ENCODE assay signal across 8 mouse cellular contexts in the genomic region with DNA sequence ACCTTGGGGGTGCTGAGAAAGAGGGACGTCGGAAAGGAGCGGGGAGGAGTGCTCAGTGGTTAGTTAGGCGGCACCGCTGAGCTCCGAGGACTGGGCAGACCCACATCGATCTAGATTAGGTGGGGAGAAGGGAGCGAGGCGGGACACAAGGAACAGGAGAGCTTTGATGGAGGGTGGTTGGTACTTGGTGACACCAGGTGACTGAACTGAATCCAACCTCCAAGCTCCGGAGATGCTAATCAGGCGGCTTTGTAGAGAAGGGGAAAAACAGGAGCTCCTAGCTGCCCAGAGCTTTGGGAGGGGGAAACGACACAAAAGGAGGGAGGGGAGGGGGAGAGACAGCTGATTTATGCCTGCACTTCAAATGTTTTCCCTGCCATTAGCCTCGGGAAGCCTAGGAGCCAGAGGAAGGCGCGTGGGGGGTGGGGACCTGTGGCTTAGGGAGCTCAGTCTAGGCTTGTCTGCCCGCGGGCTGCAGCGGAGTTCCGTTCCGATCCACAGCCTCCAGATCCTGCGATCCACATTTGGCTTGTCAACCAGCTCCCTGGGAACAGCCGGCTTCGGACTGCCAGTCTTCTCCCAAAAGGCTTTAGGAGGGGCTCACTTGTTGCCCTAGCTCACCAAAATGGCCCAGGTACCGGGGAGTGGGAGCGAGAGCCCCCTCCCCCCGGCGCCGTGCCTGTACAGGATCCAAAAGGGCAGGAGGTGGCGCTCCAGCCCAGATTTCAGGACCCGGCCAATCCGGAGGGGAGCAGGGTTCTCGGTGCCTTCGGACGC. TPM values are rescaled to one million over a fixed set of nuclear protein-coding genes. Genes with fewer than 3 reads are reported as not detected.
A peak's percentile ranks its signal among the peaks of the same experiment; 100 is the strongest.
DNase-seq lines count a peak whose midpoint lies in the region; ATAC-seq lines count a peak whose summit lies in the region.

No protein-coding gene starts in this region.

- WGBS in embryonic facial prominence, embryonic 11.5 days = under 1% methylated on average over 33 of the region's 34 CpGs
- WGBS in hindbrain, embryonic 12.5 days = under 1% methylated on average over 33 of the region's 34 CpGs
- WGBS in midbrain, embryonic 16.5 days = 2% methylated on average over 34 of the region's 34 CpGs

- peak overlapping the region; percentile 82 for H3K4me2 ChIP-seq in embryonic facial prominence, embryonic 11.5 days (ENCODE audit: low read depth, low read length)
- H3K4me2 ChIP-seq in hindbrain, embryonic 12.5 days (replicated peaks) = peak overlapping the region; percentile 67
- H3K4me2 ChIP-seq in midbrain, embryonic 16.5 days (ENCODE audit: low read length) = peak overlapping the region; percentile 92

- no peaks in the 10 kb centered on the region for H3K9me3 ChIP-seq in embryonic facial prominence, embryonic 11.5 days (replicated peaks; ENCODE audit: control insufficient read depth, low read length)
- H3K9me3 ChIP-seq in hindbrain, embryonic 12.5 days (replicated peaks) = no peaks in the 10 kb centered on the region
- no peaks in the 10 kb centered on the region for H3K9me3 ChIP-seq in midbrain, embryonic 16.5 days (replicated peaks; ENCODE audit: control insufficient read depth, low read length, poor library complexity, severe bottlenecking)

- H3K36me3 ChIP-seq in embryonic facial prominence, embryonic 11.5 days (replicated peaks; ENCODE audit: control insufficient read depth, insufficient read depth, low read depth, low read length) = no peaks in the 10 kb centered on the region
- H3K36me3 ChIP-seq in hindbrain, embryonic 12.5 days = no peaks in the 10 kb centered on the region
- H3K36me3 ChIP-seq in midbrain, embryonic 16.5 days (ENCODE audit: control insufficient read depth, insufficient read depth, low read length) = no peaks in the 10 kb centered on the region

- intact Hi-C loops in left cerebral cortex, postnatal 36 days (cut with DNase I) = no loop called here

- peaks cover 7% of the 10 kb centered on the region for H3K4me1 ChIP-seq in embryonic facial prominence, embryonic 11.5 days (ENCODE audit: control insufficient read depth, insufficient read depth, low read length)
- H3K4me1 ChIP-seq in hindbrain, embryonic 12.5 days = peaks cover 43% of the 10 kb centered on the region
- H3K4me1 ChIP-seq in midbrain, embryonic 16.5 days (ENCODE audit: control insufficient read depth, insufficient read depth, low read length) = peaks cover 34% of the 10 kb centered on the region

- H3K9ac ChIP-seq in embryonic facial prominence, embryonic 11.5 days (replicated peaks; ENCODE audit: low read length) = peak overlapping the region; percentile 46
- H3K9ac ChIP-seq in hindbrain, embryonic 12.5 days = peak overlapping the region; percentile 45
- peak overlapping the region; percentile 67 for H3K9ac ChIP-seq in midbrain, embryonic 16.5 days (ENCODE audit: low read depth, low read length)

- DNase-seq in 3134 (ENCODE audit: extremely low read depth, insufficient read length, low spot score) (peak; percentile 75), MN1 (ENCODE audit: low spot score) (peak; percentile 77)
- peak; percentile 79 for DNase-seq in embryonic facial prominence, embryonic 11.5 days (ENCODE audit: low spot score)
- DNase-seq in left cerebral cortex, postnatal 36 days (ENCODE audit: low spot score in 2 of 2) = peak; percentile 38 to 41
- DNase-seq in yolk sac, embryonic 10.5 days (ENCODE audit: low spot score) = peak; percentile 66
- no peak for DNase-seq in spleen, adult 18-20 months

- peak overlapping the region; percentile 36 for H3K4me3 ChIP-seq in embryonic facial prominence, embryonic 11.5 days (ENCODE audit: low read depth, low read length)
- H3K4me3 ChIP-seq in hindbrain, embryonic 12.5 days = peak overlapping the region; percentile 35
- peak overlapping the region; percentile 49 for H3K4me3 ChIP-seq in midbrain, embryonic 16.5 days (ENCODE audit: low read depth, low read length)

- H3K27me3 ChIP-seq in embryonic facial prominence, embryonic 11.5 days (ENCODE audit: control insufficient read depth, insufficient read depth, low read length) = peaks cover 16% of the 10 kb centered on the region
- peaks cover 86% of the 10 kb centered on the region for H3K27me3 ChIP-seq in hindbrain, embryonic 12.5 days
- H3K27me3 ChIP-seq in midbrain, embryonic 16.5 days (ENCODE audit: control insufficient read depth, insufficient read depth, low read depth, low read length) = peaks cover 20% of the 10 kb centered on the region

- H3K27ac ChIP-seq in embryonic facial prominence, embryonic 11.5 days (replicated peaks; ENCODE audit: low read depth, low read length) = no peak overlapping the region
- H3K27ac ChIP-seq in hindbrain, embryonic 12.5 days = no peak overlapping the region
- no peak overlapping the region for H3K27ac ChIP-seq in midbrain, embryonic 16.5 days (ENCODE audit: low read length)

- no peak for ATAC-seq in embryonic facial prominence, embryonic 11.5 days (replicated peaks; ENCODE audit: insufficient number of reproducible peaks, low FRiP score, low TSS enrichment, low read depth)
- ATAC-seq in hindbrain, embryonic 12.5 days (ENCODE audit: low FRiP score) = no peak
- peak; percentile 37 for ATAC-seq in midbrain, embryonic 16.5 days

RNA-seq across cellular contexts. Expression of a gene that starts 4.7 kb away (rescaled TPM):
- polyA plus RNA-seq in embryonic facial prominence, embryonic 11.5 days (2014; fragmentation: Nextera tagmentation; extraction: Ambion mirVana) = 4.0 and 4.7 TPM in 2 replicates
- polyA plus RNA-seq in hindbrain, embryonic 12.5 days (2016; fragmentation: Nextera tagmentation; extraction: Ambion mirVana) = 3.4 and 4.3 TPM in 2 replicates
- 10 to 100 TPM in 1 of 2 experiments, 1 to 10 TPM in 1; 9.7 to 13.5 TPM for total RNA-seq in left cerebral cortex, postnatal 36 days (2021)
- polyA plus RNA-seq in midbrain, embryonic 16.5 days (2015; fragmentation: Nextera tagmentation; extraction: Ambion mirVana) = 2.0 and 2.4 TPM in 2 replicates

Comparison
In these comparisons a context has a peak if more than half of its experiments do, and no peak if none do; other contexts are left out.
1. DNase-seq: peak in 3134 (single experiment), MN1 (single experiment), embryonic facial prominence, embryonic 11.5 days (single experiment), left cerebral cortex, postnatal 36 days (2 of 2) and yolk sac, embryonic 10.5 days (single experiment); none in spleen, adult 18-20 months (0 of 2).
2. Peak in every context shown above with its lines, with median percentiles within 50 percentile points of each other: H3K4me2 ChIP-seq, H3K4me3 ChIP-seq and H3K9ac ChIP-seq.